Mouse (Mus musculus) left cerebral cortex, postnatal 4 days (tissue): ENCODE measurements at regions not wholly inside any gene's neighbourhood (a gene's known extent, or its start where the extent isn't known, plus 50 kb on each side); places are given as distances from the start of the nearest gene placed in this dataset.
"Not testable (repeated sequence)": the region's sequence is repeated elsewhere in the genome, so short reads cannot be mapped to it uniquely, and the experiment has no call there.

Experiments used
- DNase-seq: peaks from one replicate; pipeline ENCODE4 v3.0.0-alpha.2; 2022
- intact Hi-C: fragments of 180-260 bp; cut with DNase I; formaldehyde crosslinking; loops from one replicate; pipeline ENCODE4 v1.15.1; 2025

DNA sequence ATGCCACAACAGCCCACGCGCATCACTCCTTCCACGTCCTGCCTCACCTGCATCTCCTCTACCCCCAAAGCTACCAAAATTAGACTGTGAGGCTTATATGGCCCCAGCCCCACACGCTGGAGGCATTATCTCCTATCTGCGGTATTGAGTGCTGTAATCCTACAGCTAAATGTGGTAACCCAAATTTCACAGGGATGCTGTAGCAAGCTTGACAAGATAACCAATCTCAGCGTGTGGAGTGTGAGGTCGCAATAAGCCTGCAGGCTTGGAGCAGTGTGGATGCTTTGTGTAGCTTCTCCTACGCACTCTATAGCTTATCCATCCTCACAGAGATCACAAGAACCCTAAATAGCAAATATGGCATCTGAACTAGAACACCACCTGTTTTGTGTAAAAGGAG lies 251.2 kb upstream of the Kcnh8 start:
- intact Hi-C loops = no loop called here
- no peak for DNase-seq

GRCm38 (mm10) chr17:52350696-52351095 lies 251.8 kb upstream of the Kcnh8 start:
- intact Hi-C loops = no loop called here
- DNase-seq = no peak

GRCm38 (mm10) chr17:52349872-52350271 lies 252.6 kb upstream of the Kcnh8 start:
- intact Hi-C loops = loop anchor here (5.0 kb wide), 1 partner anchor 518 kb away; the partner anchor contains the start of gene Satb1
- no peak for DNase-seq

DNA sequence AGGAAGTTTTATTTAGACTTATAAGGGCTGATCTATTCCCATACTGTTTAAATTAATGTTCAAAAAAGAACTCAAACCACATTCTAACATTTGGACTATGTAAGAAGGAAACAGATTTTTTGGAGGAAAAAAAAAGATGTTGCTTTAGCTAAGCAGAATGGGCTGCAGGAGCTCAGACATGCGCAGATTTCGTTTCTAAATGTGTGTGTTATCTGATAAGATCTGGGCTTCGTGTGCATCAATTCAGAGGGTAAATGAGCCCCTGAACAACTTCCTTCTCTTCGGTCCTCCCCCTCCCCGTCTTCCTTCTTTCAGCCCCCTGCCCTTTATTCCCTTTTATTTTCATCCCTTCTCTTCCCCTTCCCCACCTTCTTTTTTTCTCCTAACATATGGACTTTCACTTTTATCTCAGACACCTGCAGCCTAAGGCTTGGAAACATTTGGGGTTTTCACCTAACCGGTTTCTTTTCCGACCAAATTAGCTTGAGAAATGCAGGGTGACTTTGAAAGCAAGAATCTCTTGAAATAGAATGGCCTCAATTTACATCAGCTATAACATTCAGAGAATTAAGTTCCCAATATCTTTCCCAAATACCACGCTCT lies 253.9 kb upstream of the Kcnh8 start:
- intact Hi-C loops = loop anchor here (5.0 kb wide), 1 partner anchor 516 kb away; the partner anchor contains the start of gene Satb1
- no peak for DNase-seq

DNA sequence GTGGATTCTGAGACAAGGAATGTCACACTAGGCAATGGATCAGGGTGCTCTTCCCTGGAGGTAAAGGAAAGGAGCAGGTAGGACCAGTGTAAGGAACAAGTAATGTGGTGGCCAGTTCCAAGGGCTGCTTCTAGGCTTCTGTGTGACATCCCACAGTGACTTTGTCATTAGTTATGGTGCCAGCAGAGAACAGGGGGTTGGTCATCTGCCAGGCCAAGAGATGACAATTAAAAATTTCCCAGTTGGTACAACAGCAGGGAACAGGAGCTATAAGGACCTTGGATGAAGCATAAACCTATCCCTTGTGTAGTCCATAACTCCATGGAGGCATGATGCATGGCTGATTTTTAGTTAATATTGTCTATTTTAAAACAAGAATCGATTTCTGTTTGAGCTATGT lies 281.9 kb upstream of the Kcnh8 start:
- peak; percentile 5 for DNase-seq
- intact Hi-C loops = no loop called here

GRCm38 (mm10) chr17:52316976-52317375 lies 285.5 kb upstream of the Kcnh8 start:
- intact Hi-C loops = no loop called here
- no peak for DNase-seq

GRCm38 (mm10) chr17:52315879-52316278 lies 286.6 kb upstream of the Kcnh8 start:
- intact Hi-C loops = no loop called here
- DNase-seq = no peak

DNA sequence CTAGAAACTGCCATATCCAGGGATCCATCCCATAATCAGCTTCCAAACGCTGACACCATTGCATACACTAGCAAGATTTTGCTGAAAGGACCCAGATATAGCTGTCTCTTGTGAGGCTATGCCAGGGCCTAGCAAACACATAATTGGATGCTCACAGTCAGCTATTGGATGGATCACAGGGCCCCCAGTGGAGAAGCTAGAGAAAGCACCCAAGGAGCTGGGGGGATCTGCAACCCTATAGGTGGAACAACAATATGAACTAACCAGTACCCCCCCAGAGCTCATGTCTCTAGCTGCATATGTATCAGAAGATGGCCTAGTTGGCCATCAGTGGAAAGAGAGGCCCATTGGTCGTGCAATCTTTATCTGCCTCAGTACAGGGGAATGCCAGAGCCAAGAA lies 287.1 kb upstream of the Kcnh8 start:
- intact Hi-C loops = not testable (repeated sequence)

DNA sequence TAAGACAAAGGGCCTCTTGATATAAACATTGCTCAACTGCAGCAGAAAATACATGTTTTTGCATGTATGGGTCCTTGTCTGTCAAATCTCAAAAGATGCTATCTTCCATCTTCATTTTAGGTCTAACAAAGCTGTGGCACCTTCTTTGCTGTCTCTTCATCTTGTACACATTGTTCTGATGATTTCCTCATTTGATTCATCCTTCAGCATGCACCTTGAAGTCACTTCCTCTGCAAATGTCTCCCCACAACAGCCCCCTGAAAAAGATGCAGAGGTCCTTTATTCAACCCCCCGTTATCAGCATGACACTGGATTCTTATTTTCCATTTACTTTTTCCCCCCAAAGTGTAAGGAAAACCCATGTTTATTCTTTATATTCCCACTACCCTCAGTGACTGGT lies 290.5 kb upstream of the Kcnh8 start:
- intact Hi-C loops = no loop called here
- no peak for DNase-seq

More for the DNA sequence above, 287.1 kb upstream of the Kcnh8 start:
- DNase-seq = not testable (repeated sequence)

DNA sequence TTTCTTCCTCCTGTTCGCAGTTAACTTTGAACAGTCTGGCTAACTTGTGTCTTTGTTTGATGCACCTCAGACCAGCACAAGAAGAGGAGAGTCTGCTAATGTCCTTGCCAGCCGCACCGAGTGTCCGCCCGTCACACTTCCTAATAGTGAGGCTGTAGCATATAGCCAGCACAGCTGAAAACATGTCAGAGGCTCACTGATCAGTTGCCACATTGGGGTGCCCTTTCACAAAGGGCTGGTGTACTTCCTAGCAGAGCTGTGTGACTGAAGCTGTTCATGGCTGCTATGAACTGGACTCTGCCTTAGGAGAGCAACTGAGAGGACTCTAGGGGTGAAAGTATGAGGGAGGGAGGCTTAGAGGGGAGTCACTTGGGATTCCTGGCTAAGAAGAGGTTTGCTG lies 293.7 kb upstream of the Kcnh8 start:
- DNase-seq = no peak
- intact Hi-C loops = no loop called here

GRCm38 (mm10) chr17:52304133-52304532 lies 298.4 kb upstream of the Kcnh8 start:
- DNase-seq = no peak
- intact Hi-C loops = no loop called here

- DNase-seq = no peak
- intact Hi-C loops = no loop called here
These were observed 299.2 kb upstream of the Kcnh8 start for GRCm38 (mm10) chr17:52303320-52303719.

DNA sequence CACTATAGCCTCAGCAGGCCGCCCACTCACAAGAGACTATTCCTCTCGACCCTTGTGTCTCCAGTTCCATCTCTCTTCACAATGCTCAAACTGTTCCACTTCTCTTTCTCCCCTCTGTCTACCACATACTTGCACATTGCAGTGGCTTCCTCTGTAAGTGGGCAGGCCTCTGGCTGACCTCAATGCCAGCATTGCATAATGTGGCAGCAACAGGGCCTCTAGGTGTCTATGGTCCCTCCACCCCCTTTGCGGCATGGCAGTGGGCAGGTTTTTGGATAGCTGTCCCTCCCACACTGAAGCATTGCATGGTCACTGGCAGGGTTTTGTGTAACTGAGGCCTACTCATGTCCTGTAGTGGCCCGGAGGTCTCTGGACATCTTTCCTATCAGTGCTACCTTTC lies 302.7 kb upstream of the Kcnh8 start:
- no peak for DNase-seq
- intact Hi-C loops = no loop called here

GRCm38 (mm10) chr17:52285392-52285791 lies 317.1 kb upstream of the Kcnh8 start:
- intact Hi-C loops = no loop called here
- DNase-seq = no peak

DNA sequence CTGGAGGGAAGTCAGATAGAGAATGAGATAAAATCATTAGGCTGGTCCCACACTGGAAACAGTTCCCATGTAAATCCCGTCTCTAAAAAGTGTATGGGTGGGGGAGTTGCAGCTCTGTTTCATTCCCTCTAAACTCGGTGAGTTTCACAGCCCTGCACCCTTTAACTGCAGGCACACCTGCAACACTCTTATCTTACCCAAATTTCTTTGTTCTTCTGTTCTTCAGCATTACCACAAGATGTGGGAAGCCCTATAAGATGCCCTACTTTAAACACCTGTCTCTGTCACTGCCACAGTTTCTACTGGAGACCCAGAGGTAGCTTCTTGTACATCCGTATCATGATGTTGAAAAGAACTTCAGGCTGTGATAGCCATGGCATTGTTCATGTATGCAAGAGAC lies 320.2 kb upstream of the Kcnh8 start:
- DNase-seq = no peak
- intact Hi-C loops = no loop called here

- intact Hi-C loops = no loop called here
- DNase-seq = no peak
These were observed 324.0 kb upstream of the Kcnh8 start for GRCm38 (mm10) chr17:52278523-52278922.

DNA sequence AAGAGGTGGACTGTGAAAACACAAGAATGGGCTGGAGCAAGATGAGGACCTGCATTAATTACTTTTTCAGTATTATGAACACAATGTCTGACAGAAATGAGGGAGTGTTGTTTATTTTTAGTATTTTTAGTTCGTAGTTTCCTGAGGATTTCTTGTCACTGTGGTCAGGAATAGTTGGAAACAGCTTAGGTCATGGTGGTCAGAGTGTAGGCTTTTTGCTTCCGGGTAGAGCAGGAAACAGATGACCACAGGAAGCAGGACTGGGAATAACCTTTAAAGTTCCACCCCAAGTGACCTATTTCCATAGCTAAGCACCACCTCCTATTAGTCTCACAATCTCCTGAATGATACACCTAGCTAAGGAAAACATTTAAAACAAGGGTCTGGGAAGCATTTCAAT lies 333.7 kb upstream of the Kcnh8 start:
- intact Hi-C loops = no loop called here
- DNase-seq = no peak

- DNase-seq = no peak
- intact Hi-C loops = no loop called here
These were observed 351.2 kb upstream of the Kcnh8 start for GRCm38 (mm10) chr17:52251284-52251683.

- DNase-seq = no peak
- intact Hi-C loops = no loop called here
These were observed 376.9 kb upstream of the Kcnh8 start for GRCm38 (mm10) chr17:52225584-52225983.

DNA sequence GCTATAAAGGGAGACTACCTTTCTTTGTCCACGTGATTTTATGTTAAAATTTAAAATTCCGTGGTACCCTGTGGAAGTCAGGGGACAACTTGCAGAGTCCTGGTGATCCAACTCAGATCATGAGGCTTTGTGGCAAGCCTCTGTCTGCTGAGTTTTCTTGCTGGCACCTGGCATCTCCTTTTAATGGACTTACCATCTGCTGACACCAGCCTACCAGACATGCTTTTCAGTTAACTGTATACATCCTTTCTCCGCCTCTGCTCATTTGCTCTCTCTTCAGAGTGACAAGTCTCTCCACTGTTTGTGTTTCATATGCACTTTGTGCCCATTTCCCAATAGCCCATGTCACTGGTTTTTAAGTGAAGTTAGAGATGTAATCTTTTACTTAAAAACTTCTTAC lies 382.1 kb upstream of the Kcnh8 start:
- DNase-seq = no peak
- intact Hi-C loops = no loop called here

GRCm38 (mm10) chr17:52217411-52217810 lies 384.3 kb upstream of the Satb1 start:
- DNase-seq = no peak
- intact Hi-C loops = no loop called here

- DNase-seq = no peak
- intact Hi-C loops = no loop called here
These were observed 379.9 kb upstream of the Satb1 start for GRCm38 (mm10) chr17:52212944-52213343.

GRCm38 (mm10) chr17:52210483-52210882 lies 377.4 kb upstream of the Satb1 start:
- intact Hi-C loops = no loop called here
- no peak for DNase-seq
